Mouse (Mus musculus): ENCODE data around the gene Ciao2b.
"Not testable (repeated sequence)": the region's sequence is repeated elsewhere in the genome, so short reads cannot be mapped to it uniquely, and the experiment has no call there.

Ciao2b gene

GRCm38 (mm10) chr8:104641426-104642323 lies at the start of gene Ciao2b:
TSS of gene Ciao2b (minus strand) at chr8:104641965.
- DNase-seq: peak; percentile 94

- no peak for DNase-seq
These were observed 46.7 kb upstream of the Ciao2b start for GRCm38 (mm10) chr8:104688433-104688832.

- DNase-seq: no peak
These were observed 13.8 kb upstream of the Ciao2b start for GRCm38 (mm10) chr8:104655614-104656013.

GRCm38 (mm10) chr8:104654984-104655383 lies 13.2 kb upstream of the Ciao2b start:
- peak; percentile 62 to 83 for DNase-seq

- not testable (repeated sequence) for DNase-seq
These were observed 2.4 kb upstream of the Ciao2b start for GRCm38 (mm10) chr8:104644187-104644586.

- no peak for DNase-seq
These were observed 524 bp upstream of the Ciao2b start for GRCm38 (mm10) chr8:104642324-104642654.

- DNase-seq: no peak
These were observed 864 bp downstream of the Ciao2b start for GRCm38 (mm10) chr8:104640831-104641370.

- DNase-seq: peak in 1 of 2 experiments; percentile 2
These were observed 1.5 kb downstream of the Ciao2b start for GRCm38 (mm10) chr8:104640241-104640640.

- DNase-seq: no peak
These were observed 3.8 kb downstream of the Ciao2b start for GRCm38 (mm10) chr8:104638010-104638409.

- DNase-seq: no peak
These were observed 6.6 kb downstream of the Ciao2b start for GRCm38 (mm10) chr8:104635004-104635710.

GRCm38 (mm10) chr8:104633156-104633744 lies 8.5 kb downstream of the Ciao2b start:
- DNase-seq: peak in 1 of 2 experiments; percentile 3

- DNase-seq: peak in 1 of 2 experiments; percentile 5
These were observed 9.3 kb downstream of the Ciao2b start for GRCm38 (mm10) chr8:104632486-104632885.

GRCm38 (mm10) chr8:104631975-104632374 lies 9.8 kb downstream of the Ciao2b start:
- peak in 1 of 2 experiments; percentile 5 for DNase-seq

GRCm38 (mm10) chr8:104630981-104631663 lies 10.6 kb downstream of the Ciao2b start, which contains the start of gene Rrad:
TSS of gene Rrad (minus strand) at chr8:104631327.
- DNase-seq: peak in 1 of 2 experiments; percentile 4

GRCm38 (mm10) chr8:104630574-104630973 lies 11.2 kb downstream of the Ciao2b start:
- peak in 1 of 2 experiments; percentile 10 for DNase-seq

GRCm38 (mm10) chr8:104630111-104630479 lies 11.7 kb downstream of the Ciao2b start:
- no peak for DNase-seq

- DNase-seq: peak; percentile 56 to 63
These were observed 12.3 kb downstream of the Ciao2b start for GRCm38 (mm10) chr8:104629306-104630110.

GRCm38 (mm10) chr8:104628402-104628801 lies 13.4 kb downstream of the Ciao2b start:
- DNase-seq: peak in 1 of 2 experiments; percentile 3

GRCm38 (mm10) chr8:104627065-104627740 lies 14.6 kb downstream of the Ciao2b start:
- DNase-seq: peak in 1 of 2 experiments; percentile 1

- no peak for DNase-seq
These were observed 17.6 kb downstream of the Ciao2b start, which contains the start of gene Cdh16 for GRCm38 (mm10) chr8:104624161-104624560. TSS of gene Cdh16 (minus strand) at chr8:104624396.

GRCm38 (mm10) chr8:104620765-104621164 lies 21.0 kb downstream of the Ciao2b start:
- DNase-seq: no peak

All from cerebellum, postnatal 25 days (tissue).